Mouse (Mus musculus) right cerebral cortex, postnatal 14 days (tissue): ENCODE results near the gene Nsun5.
A peak's percentile ranks its signal among the peaks of the same experiment; 100 is the strongest.

Experiments
- DNase-seq: peaks from one replicate; pipeline ENCODE4 v3.0.0; 2022

Nsun5 gene

DNA sequence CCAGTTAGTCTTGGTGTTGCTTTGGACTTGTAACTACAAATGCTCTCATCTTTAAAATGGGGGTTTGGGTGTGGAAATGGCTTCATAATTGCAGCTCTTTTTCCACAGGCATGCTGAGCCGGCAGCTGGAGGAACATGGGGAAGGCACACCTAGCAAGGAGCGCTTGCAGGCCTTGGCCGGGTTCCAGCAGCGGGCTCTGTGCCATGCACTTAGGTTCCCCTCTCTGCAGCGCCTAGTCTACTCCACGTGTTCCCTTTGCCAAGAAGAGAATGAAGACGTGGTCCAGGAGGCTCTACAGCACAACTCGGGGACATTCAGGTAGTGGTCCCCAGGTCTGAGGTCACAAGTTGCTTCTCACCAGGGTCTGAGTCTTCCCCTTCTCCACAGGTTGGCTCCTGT lies 5.4 kb downstream of the Nsun5 start:
- peak; percentile 65 for DNase-seq

GRCm38 (mm10) chr5:135376341-135376740 lies 6.6 kb downstream of the Nsun5 start:
- DNase-seq: no peak

DNA sequence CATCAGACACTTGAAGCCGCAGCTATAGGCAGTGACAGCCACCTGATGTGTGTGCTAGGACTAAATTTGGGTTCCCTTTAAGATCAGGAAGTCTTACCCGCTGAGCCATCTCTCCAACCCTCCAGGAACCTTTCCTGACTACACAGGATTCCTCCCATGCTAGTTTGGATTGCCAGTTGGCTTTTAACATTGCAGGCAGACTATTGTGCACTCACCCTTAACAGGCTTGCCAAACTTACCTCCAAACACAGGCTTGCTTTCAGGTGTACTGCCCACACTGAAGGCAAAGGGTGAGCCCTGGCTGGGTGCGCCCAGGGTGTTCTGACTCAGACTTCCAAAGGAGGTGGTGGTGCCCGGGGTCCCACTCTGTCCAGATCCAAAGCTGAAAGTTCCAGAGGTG lies 10.9 kb downstream of the Nsun5 start:
- DNase-seq: no peak

- DNase-seq: no peak
Measured at GRCm38 (mm10) chr5:135381356-135381925, 11.7 kb downstream of the Nsun5 start.

GRCm38 (mm10) chr5:135382746-135383145 lies 13.0 kb downstream of the Nsun5 start:
- no peak for DNase-seq

GRCm38 (mm10) chr5:135383771-135384170 lies 14.0 kb downstream of the Nsun5 start:
- DNase-seq: no peak

GRCm38 (mm10) chr5:135394004-135394823 lies 24.5 kb downstream of the Nsun5 start, which contains the start of gene Pom121:
Pom121 (minus strand) TSS chr5:135394546.
- peak; percentile 87 for DNase-seq

DNA sequence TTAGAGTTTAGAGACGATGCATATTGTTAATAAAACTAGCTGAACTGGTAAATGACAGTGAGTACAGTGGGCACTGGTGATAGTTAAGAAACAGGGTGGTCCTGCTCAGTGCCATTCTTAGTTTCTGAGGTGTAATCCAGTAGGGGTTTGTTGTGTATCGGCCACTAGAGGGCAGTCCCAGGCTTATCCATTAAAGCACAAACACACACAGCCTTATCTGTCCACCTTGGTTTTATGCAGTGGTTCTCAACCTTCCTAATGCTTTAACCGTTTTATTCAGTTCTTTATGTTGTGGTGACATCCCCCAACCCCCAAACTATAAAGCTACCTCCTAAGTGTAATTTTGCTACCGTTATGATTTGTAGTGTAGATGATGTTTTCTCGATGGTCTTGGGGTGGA lies 26.1 kb downstream of the Nsun5 start:
- peak; percentile 45 for DNase-seq

- DNase-seq: no peak
Measured at GRCm38 (mm10) chr5:135399382-135399781, 29.6 kb downstream of the Nsun5 start.

DNA sequence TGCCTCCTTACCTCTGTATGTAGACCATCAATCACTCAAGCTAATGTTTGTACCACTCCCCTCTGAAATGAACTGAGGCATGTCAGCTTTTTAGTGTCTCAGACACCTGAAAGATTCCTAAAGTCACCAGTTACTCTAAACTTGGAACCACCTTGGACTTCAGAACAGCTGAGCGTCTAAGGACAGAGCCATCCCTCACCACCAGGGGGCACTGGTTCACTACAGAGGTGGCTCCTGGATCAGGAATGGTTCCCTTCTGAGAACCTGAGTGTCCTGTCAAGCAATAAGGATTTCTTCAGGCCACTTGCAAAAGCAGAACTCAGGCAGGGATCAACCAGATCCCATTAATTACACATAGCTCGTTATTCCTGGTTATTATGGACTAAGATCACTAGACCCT lies 30.5 kb downstream of the Nsun5 start:
- DNase-seq: peak; percentile 88

DNA sequence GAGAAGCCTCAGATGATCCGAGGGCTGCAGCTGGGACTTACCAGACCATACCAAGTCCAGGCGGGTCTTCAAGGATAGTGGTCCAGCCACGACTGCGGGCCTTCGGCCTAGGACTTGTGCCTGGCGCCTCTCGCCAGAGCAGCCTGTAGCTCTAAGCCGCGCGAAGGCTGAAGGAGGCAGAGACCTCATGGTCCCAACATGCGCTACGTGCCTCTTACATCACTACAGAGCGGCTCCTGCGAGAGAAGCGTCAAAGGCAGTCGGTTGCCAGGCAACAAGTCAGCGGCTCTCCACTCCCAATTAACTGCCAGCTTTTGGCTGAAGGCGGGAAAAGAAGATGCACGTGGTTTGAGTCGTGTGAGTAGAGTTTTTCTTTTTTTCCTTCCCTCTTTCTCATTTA lies 34.9 kb downstream of the Nsun5 start:
- peak; percentile 68 for DNase-seq

- no peak for DNase-seq
Measured at GRCm38 (mm10) chr5:135405437-135405836, 35.7 kb downstream of the Nsun5 start.

DNA sequence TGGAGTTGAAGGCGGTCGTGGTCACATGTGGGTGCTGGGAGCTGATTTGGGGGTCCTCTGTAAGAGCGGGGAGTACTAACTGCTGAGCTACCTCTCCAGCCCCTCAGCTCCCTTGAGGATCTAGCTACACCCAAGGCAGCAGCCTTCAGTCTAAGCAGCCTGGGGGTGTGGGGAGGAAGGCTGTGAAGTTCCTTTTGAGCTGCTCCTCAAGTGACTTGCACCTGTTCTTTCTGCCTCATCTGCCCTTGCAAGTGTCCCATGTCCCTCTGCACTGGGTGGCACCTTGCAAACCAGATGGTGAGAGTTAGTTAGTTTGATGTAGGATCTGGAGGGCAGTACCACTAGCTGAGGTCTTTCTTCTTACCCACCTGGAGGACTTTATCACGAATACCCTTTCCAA lies 38.4 kb downstream of the Nsun5 start:
- DNase-seq: no peak

DNA sequence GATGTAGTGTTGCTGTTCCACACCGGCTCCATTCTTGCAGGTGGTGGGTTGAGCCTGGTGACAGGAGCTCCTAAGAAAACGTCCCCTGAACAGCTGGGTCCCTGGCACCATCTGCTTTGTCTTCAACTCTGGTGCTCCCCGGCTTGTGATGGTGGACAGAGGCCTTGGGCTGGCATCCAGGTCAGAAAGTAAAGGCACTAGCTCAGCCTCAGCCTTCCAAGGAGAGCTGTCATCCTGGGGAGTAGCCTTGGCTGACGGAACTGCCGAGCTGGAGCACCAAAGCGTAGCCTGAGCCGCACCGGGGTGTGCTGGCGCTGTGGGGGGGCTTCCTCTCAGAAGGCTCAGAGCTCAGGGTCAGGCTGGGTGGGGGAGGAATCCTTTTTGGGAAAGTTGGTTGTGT lies 40.5 kb downstream of the Nsun5 start:
- no peak for DNase-seq
